Mouse (Mus musculus) bone marrow macrophage, adult 2 months (primary cell): ENCODE measurements around the gene Gpx3.

Source experiments
- CTCF ChIP-seq: IDR thresholded peaks from 2 replicates; pipeline ENCODE4 v1.5.1; 2012; ENCODE audit warnings: low read depth, mild to moderate bottlenecking, low read length, moderate library complexity
- POLR2A ChIP-seq: IDR thresholded peaks from 2 replicates; pipeline ENCODE4 v1.6.1; 2012; ENCODE audit warnings: mild to moderate bottlenecking, low read depth, low read length, borderline replicate concordance

- TF ChIP-seq POLR2A (no peak), CTCF (peak; percentile 22; the same call in 1 of the 2 replicates)
Measured at GRCm38 (mm10) chr11:54918273-54918672, 16.0 kb downstream of the Gpx3 start.
